Mouse (Mus musculus): ENCODE data around the gene Fam104a. TPM values are rescaled to one million over a fixed set of nuclear protein-coding genes. Genes with fewer than 3 reads are reported as not detected.

The Fam104a gene
- total and polyA plus RNA-seq, 3 experiments, result 33.6 to 38.1 TPM; not detected in 1

- no peak overlapping the region for H3K27ac ChIP-seq (ENCODE audit: control insufficient read depth, low read depth, low read length)
- TF ChIP-seq NRF1 (IDR thresholded peaks at IDR 0.05; ENCODE audit: insufficient read depth, low read depth, low read length, poor library complexity, severe bottlenecking), result no peak
- TF ChIP-seq MAZ (IDR thresholded peaks at IDR 0.05; ENCODE audit: low read depth, low read length), result no peak
- no peak for TF ChIP-seq HCFC1 (IDR thresholded peaks at IDR 0.05; ENCODE audit: low read depth, low read length)
- TF ChIP-seq GABPA (IDR thresholded peaks at IDR 0.05; ENCODE audit: low read depth, low read length), result no peak
- TF ChIP-seq KAT2A (conservative IDR thresholded peaks at IDR 0.05; ENCODE audit: low read depth, low read length), result no peak
- TF ChIP-seq EP300 (IDR thresholded peaks at IDR 0.05; ENCODE audit: low read depth in 1 of 2, low read length in 2 of 2), result no peak
- no peak for TF ChIP-seq CTCF (IDR thresholded peaks at IDR 0.05 in 2 of 3, conservative IDR thresholded peaks at IDR 0.05 in 1 of 3; ENCODE audit: control insufficient read depth in 1 of 3, insufficient read depth in 1 of 3, low read depth in 2 of 3, low read length in 3 of 3, poor library complexity in 1 of 3, severe bottlenecking in 1 of 3)
- no peak for TF ChIP-seq TAL1 (IDR thresholded peaks at IDR 0.05; ENCODE audit: low read length)
- no peak for TF ChIP-seq ZKSCAN1 (IDR thresholded peaks at IDR 0.05; ENCODE audit: low read depth, low read length)
- TF ChIP-seq ZMIZ1 (IDR thresholded peaks at IDR 0.05; ENCODE audit: low read depth, low read length), result no peak
- H3K4me1 ChIP-seq (ENCODE audit: control insufficient read depth in 1 of 2, insufficient read depth in 2 of 2, low read length in 2 of 2), result peaks cover 0 to 17% of the 10 kb centered on the region in 2 experiments; a peak in 3 of 4 replicates
- peaks cover 14% of the 10 kb centered on the region for H3K79me2 ChIP-seq (ENCODE audit: control insufficient read depth, insufficient read depth, low read length, poor library complexity)
- no peaks in the 10 kb centered on the region for H3K9me3 ChIP-seq (replicated peaks; ENCODE audit: insufficient read depth, low read length)
- H3K4me3 ChIP-seq (ENCODE audit: control insufficient read depth in 1 of 2, insufficient read depth in 1 of 2, low read depth in 2 of 2, low read length in 2 of 2), result no peak overlapping the region
- no peaks in the 10 kb centered on the region for H3K27me3 ChIP-seq (ENCODE audit: control insufficient read depth in 1 of 2, insufficient read depth in 2 of 2, low read length in 2 of 2)
- no peak overlapping the region for H3K9ac ChIP-seq (ENCODE audit: control insufficient read depth, low read depth, low read length, poor library complexity, severe bottlenecking)
- no peak for DNase-seq (ENCODE audit: low read depth, low spot score)
- peaks cover 7 to 12% of the 10 kb centered on the region in 2 experiments; a peak in 3 of 4 replicates for H3K36me3 ChIP-seq (ENCODE audit: control insufficient read depth in 1 of 2, insufficient read depth in 2 of 2, low read length in 2 of 2)
These were observed 46.9 kb upstream of the Fam104a start for GRCm38 (mm10) chr11:113730879-113731278.

GRCm38 (mm10) chr11:113729917-113730316, 46.0 kb upstream of the Fam104a start:
- Histone ChIP-seq H3K36me3 (ENCODE audit: control insufficient read depth in 1 of 2, insufficient read depth in 2 of 2, low read length in 2 of 2) (peaks cover 7 to 8% of the 10 kb centered on the region in 2 experiments; a peak in 3 of 4 replicates), H3K4me3 (ENCODE audit: control insufficient read depth in 1 of 2, insufficient read depth in 1 of 2, low read depth in 2 of 2, low read length in 2 of 2) (no peak overlapping the region), H3K9me3 (replicated peaks; ENCODE audit: insufficient read depth, low read length) (no peaks in the 10 kb centered on the region), H3K27ac (ENCODE audit: control insufficient read depth, low read depth, low read length) (no peak overlapping the region), H3K79me2 (ENCODE audit: control insufficient read depth, insufficient read depth, low read length, poor library complexity) (peaks cover 12% of the 10 kb centered on the region), H3K27me3 (ENCODE audit: control insufficient read depth in 1 of 2, insufficient read depth in 2 of 2, low read length in 2 of 2) (no peaks in the 10 kb centered on the region), H3K9ac (ENCODE audit: control insufficient read depth, low read depth, low read length, poor library complexity, severe bottlenecking) (no peak overlapping the region), H3K4me1 (ENCODE audit: control insufficient read depth in 1 of 2, insufficient read depth in 2 of 2, low read length in 2 of 2) (peaks cover 0 to 17% of the 10 kb centered on the region in 2 experiments; a peak in 3 of 4 replicates)
- DNase-seq (ENCODE audit: low read depth, low spot score), result no peak
- TF ChIP-seq MYB (IDR thresholded peaks at IDR 0.05; ENCODE audit: low read depth, low read length) (no peak), GATA1 (IDR thresholded peaks at IDR 0.05; ENCODE audit: low read depth, low read length) (no peak), ZC3H11A (IDR thresholded peaks at IDR 0.05; ENCODE audit: low read depth, low read length) (no peak)

- H3K9ac ChIP-seq (ENCODE audit: control insufficient read depth, low read depth, low read length, poor library complexity, severe bottlenecking), result no peak overlapping the region
- H3K79me2 ChIP-seq (ENCODE audit: control insufficient read depth, insufficient read depth, low read length, poor library complexity), result peaks cover 10% of the 10 kb centered on the region
- no peak for DNase-seq (ENCODE audit: low read depth, low spot score)
- H3K4me3 ChIP-seq (ENCODE audit: control insufficient read depth in 1 of 2, insufficient read depth in 1 of 2, low read depth in 2 of 2, low read length in 2 of 2), result no peak overlapping the region
- H3K9me3 ChIP-seq (replicated peaks; ENCODE audit: insufficient read depth, low read length), result no peaks in the 10 kb centered on the region
- peaks cover 2 to 6% of the 10 kb centered on the region in 2 experiments; a peak in 3 of 4 replicates for H3K36me3 ChIP-seq (ENCODE audit: control insufficient read depth in 1 of 2, insufficient read depth in 2 of 2, low read length in 2 of 2)
- H3K27ac ChIP-seq (ENCODE audit: control insufficient read depth, low read depth, low read length), result no peak overlapping the region
- H3K27me3 ChIP-seq (ENCODE audit: control insufficient read depth in 1 of 2, insufficient read depth in 2 of 2, low read length in 2 of 2), result no peaks in the 10 kb centered on the region
- TF ChIP-seq CHD1 (IDR thresholded peaks at IDR 0.05; ENCODE audit: low read depth, low read length), result no peak
- TF ChIP-seq POLR2AphosphoS2 (IDR thresholded peaks at IDR 0.05; ENCODE audit: low read length), result no peak
- no peak for TF ChIP-seq MAX (IDR thresholded peaks at IDR 0.05; ENCODE audit: low read length)
- TF ChIP-seq UBTF (IDR thresholded peaks at IDR 0.05; ENCODE audit: borderline replicate concordance, insufficient read depth, low read depth, low read length), result no peak
- no peak for TF ChIP-seq BHLHE40 (IDR thresholded peaks at IDR 0.05; ENCODE audit: borderline replicate concordance, low read depth, low read length)
- no peak for TF ChIP-seq MXI1 (IDR thresholded peaks at IDR 0.05; ENCODE audit: low read depth, low read length)
- no peak for TF ChIP-seq MYB (IDR thresholded peaks at IDR 0.05; ENCODE audit: low read depth, low read length)
- TF ChIP-seq TAL1 (IDR thresholded peaks at IDR 0.05; ENCODE audit: low read length), result no peak
- no peak for TF ChIP-seq CHD2 (IDR thresholded peaks at IDR 0.05; ENCODE audit: low read length)
- TF ChIP-seq POLR2A (IDR thresholded peaks at IDR 0.05; ENCODE audit: control insufficient read depth in 1 of 2, insufficient read depth in 1 of 2, low read depth in 1 of 2, low read length in 2 of 2, poor library complexity in 1 of 2), result no peak
- no peak for TF ChIP-seq MAZ (IDR thresholded peaks at IDR 0.05; ENCODE audit: low read depth, low read length)
- TF ChIP-seq MAFK (IDR thresholded peaks at IDR 0.05; ENCODE audit: borderline replicate concordance, low read depth, low read length), result no peak
- TF ChIP-seq POLR2AphosphoS5 (IDR thresholded peaks at IDR 0.05; ENCODE audit: borderline replicate concordance, low read depth, low read length), result no peak
- TF ChIP-seq NELFE (IDR thresholded peaks at IDR 0.05; ENCODE audit: low read depth, low read length), result no peak
- TF ChIP-seq JUND (IDR thresholded peaks at IDR 0.05; ENCODE audit: low read depth, low read length), result no peak
- TF ChIP-seq MYC (IDR thresholded peaks at IDR 0.05; ENCODE audit: low read depth, low read length), result no peak
- no peak for TF ChIP-seq TBP (IDR thresholded peaks at IDR 0.05; ENCODE audit: low read depth, low read length)
- no peak for TF ChIP-seq ZMIZ1 (IDR thresholded peaks at IDR 0.05; ENCODE audit: low read depth, low read length)
- peaks cover 0 to 14% of the 10 kb centered on the region in 2 experiments; a peak in 3 of 4 replicates for H3K4me1 ChIP-seq (ENCODE audit: control insufficient read depth in 1 of 2, insufficient read depth in 2 of 2, low read length in 2 of 2)
These were observed 45.3 kb upstream of the Fam104a start for GRCm38 (mm10) chr11:113729239-113729638.

Measured in MEL (cell line).